Mouse (Mus musculus) neural tube, embryonic 14.5 days (tissue): ENCODE data around the gene Prdm16. TPM values are rescaled to one million over a fixed set of nuclear protein-coding genes. Genes with fewer than 3 reads are reported as not detected.
A peak's percentile ranks its signal among the peaks of the same experiment; 100 is the strongest.

ENCODE experiments used
- ATAC-seq: fragments of 200-750 bp; cut with Nextera tagmentation; 2 replicates; pipeline ENCODE4 v1.8.0; 2017; ENCODE audit warnings: low read depth, mild to moderate bottlenecking, moderate TSS enrichment, moderate library complexity
- H3K27ac ChIP-seq: fragments of 300-500 bp; sonication (generic); 2 replicates; pipeline ENCODE4 v1.5.1; 2014; ENCODE audit warnings: low read depth, mild to moderate bottlenecking, control low read depth, low read length, moderate library complexity, mixed read lengths
- H3K27me3 ChIP-seq: fragments of 300-500 bp; sonication (generic); 2 replicates; pipeline ENCODE4 v1.6.1; 2014; ENCODE audit warnings: low read length; ENCODE audit not compliant: control insufficient read depth, insufficient read depth
- H3K36me3 ChIP-seq: fragments of 300-500 bp; sonication (generic); 2 replicates; pipeline ENCODE4 v1.6.1; 2014; ENCODE audit warnings: low read length, mixed read lengths; ENCODE audit not compliant: control insufficient read depth, insufficient read depth
- H3K4me1 ChIP-seq: fragments of 300-500 bp; sonication (generic); 2 replicates; pipeline ENCODE4 v1.6.1; 2014; ENCODE audit warnings: low read length; ENCODE audit not compliant: control insufficient read depth, insufficient read depth
- H3K4me2 ChIP-seq: fragments of 300-500 bp; sonication (generic); 2 replicates; pipeline ENCODE4 v1.6.1; 2014; ENCODE audit warnings: mild to moderate bottlenecking, low read depth, low read length, control low read depth
- H3K4me3 ChIP-seq: fragments of 300-500 bp; sonication (generic); 2 replicates; pipeline ENCODE4 v1.5.1; 2014; ENCODE audit warnings: low read depth, low read length, control low read depth, mixed read lengths
- H3K9ac ChIP-seq: fragments of 300-500 bp; sonication (generic); replicated peaks from 2 replicates; pipeline ENCODE4 v1.6.1; 2014; ENCODE audit warnings: low read depth, mild to moderate bottlenecking, control low read depth, low read length, mixed read lengths
- H3K9me3 ChIP-seq: fragments of 300-500 bp; sonication (generic); 2 replicates; pipeline ENCODE4 v1.6.1; 2016; ENCODE audit warnings: low read length; ENCODE audit not compliant: control insufficient read depth
- WGBS: fragments of 180-500 bp; shearing (Covaris S2); extraction: QIAGEN DNeasy Blood & Tissue Kit; methylation state at CpG from one replicate; pipeline ENCODE4 v1.1.7; 2014; 5-methylcytosine and 5-hydroxymethylcytosine counted together
- polyA plus RNA-seq: library from polyadenylated mRNA; unstranded; fragments of >200 nt; fragmentation: Nextera tagmentation; extraction: Ambion mirVana; gene quantifications from 2 replicates; pipeline ENCODE4 v1.2.1, GENCODE M21; 2014

Gene Prdm16
- polyA plus RNA-seq, 1 experiment from 2014 or later: 4.6 TPM

- WGBS: 11% methylated on average over 10 of the region's 10 CpGs
- no peaks in the 10 kb centered on the region for H3K9me3 ChIP-seq
- peaks cover 20% of the 10 kb centered on the region for H3K4me1 ChIP-seq
- H3K4me3 ChIP-seq: no peak overlapping the region
- H3K27ac ChIP-seq: peak overlapping the region; percentile 13; the same call in 1 of the 2 replicates
- H3K27me3 ChIP-seq: no peaks in the 10 kb centered on the region
- H3K4me2 ChIP-seq: no peak overlapping the region
- ATAC-seq: peak; percentile 53
- no peaks in the 10 kb centered on the region for H3K36me3 ChIP-seq
- no peak overlapping the region for H3K9ac ChIP-seq
These were observed 36.7 kb downstream of the Prdm16 start for GRCm38 (mm10) chr4:154599977-154600376.

- Histone ChIP-seq H3K4me3 (no peak overlapping the region), H3K36me3 (no peaks in the 10 kb centered on the region), H3K4me2 (no peak overlapping the region), H3K4me1 (peaks cover 31% of the 10 kb centered on the region), H3K9ac (no peak overlapping the region), H3K27ac (no peak overlapping the region), H3K27me3 (no peaks in the 10 kb centered on the region), H3K9me3 (no peaks in the 10 kb centered on the region)
- no peak for ATAC-seq
- WGBS: 63% methylated on average over 7 of the region's 7 CpGs
These were observed 38.3 kb downstream of the Prdm16 start for GRCm38 (mm10) chr4:154598357-154598756.

DNA sequence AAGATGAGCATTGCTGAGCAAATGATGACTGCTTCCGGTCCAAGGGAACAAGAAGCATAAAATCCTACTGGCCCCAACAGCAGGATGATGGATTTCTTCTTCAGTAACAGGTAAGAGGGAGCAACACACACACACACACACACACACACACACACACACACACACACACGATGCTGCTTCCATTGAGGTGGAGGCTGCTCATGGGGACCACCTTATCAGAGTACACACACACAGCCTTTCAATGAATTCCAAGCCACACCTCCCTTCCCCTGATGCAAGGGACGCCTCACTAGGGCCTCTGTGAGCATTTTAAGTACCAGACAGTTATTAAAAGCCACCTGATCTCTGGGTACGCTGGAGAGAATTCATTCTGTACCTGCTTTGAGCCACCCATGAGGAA, 39.9 kb downstream of the Prdm16 start:
- no peak for ATAC-seq
- H3K9me3 ChIP-seq: no peaks in the 10 kb centered on the region
- no peak overlapping the region for H3K4me2 ChIP-seq
- no peak overlapping the region for H3K4me3 ChIP-seq
- H3K4me1 ChIP-seq: peaks cover 35% of the 10 kb centered on the region
- H3K9ac ChIP-seq: no peak overlapping the region
- WGBS: 58% methylated on average over 4 of the region's 4 CpGs
- peaks cover 3% of the 10 kb centered on the region; the same call in 1 of the 2 replicates for H3K27me3 ChIP-seq
- H3K27ac ChIP-seq: no peak overlapping the region
- H3K36me3 ChIP-seq: no peaks in the 10 kb centered on the region

DNA sequence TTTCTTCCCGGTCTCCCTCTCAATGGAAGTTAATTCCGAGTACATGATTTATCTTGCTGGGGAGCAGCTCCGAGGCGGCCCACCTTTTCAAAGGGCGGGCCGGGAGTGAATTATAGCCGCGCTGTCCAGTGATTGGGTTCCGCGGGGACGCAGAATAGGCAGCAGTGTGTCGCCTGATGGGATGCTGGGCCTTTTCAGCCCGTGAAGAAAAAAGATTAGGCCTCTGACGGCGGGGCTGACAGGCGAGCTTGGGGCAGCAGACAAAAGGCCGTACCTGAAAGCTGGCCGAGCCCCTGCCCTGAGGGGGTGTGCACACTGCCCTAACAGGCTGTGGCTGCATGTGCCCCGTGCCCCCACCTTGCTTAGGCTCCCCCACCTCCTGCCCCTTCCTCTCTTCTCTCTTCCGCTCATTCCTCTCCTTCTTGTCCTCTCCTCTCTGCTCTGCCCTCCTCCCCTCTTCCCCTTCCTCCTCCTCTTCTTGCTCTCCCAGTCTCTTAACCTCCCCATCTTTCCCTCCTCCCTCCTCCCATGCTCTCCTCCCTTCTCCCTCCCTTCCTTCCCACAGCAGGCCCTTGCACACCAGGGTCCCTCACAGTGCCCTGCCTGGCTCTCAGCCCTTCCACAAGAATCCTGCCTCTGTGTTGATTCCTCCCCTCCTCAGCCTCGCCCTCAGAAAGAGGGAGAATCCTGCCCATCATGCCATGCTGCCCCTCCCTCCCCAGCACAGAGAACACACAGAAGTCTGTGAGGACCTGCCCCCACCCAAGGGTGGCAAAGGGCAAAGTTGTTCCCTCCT, 41.7 kb downstream of the Prdm16 start:
- Histone ChIP-seq H3K4me3 (no peak overlapping the region), H3K27me3 (peaks cover 3% of the 10 kb centered on the region; the same call in 1 of the 2 replicates), H3K4me2 (peak overlapping the region; percentile 14; the same call in 1 of the 2 replicates), H3K9me3 (no peaks in the 10 kb centered on the region), H3K36me3 (no peaks in the 10 kb centered on the region), H3K9ac (0 out of 2 replicates have a peak overlapping the region, but pooled peaks have one; percentile 29), H3K4me1 (peaks cover 31% of the 10 kb centered on the region), H3K27ac (peak overlapping the region; percentile 63)
- ATAC-seq: peak; percentile 63
- WGBS: 5% methylated on average over 20 of the region's 21 CpGs

GRCm38 (mm10) chr4:154594116-154594760, 42.4 kb downstream of the Prdm16 start:
- H3K9me3 ChIP-seq: no peaks in the 10 kb centered on the region
- no peak for ATAC-seq
- no peak overlapping the region for H3K4me3 ChIP-seq
- WGBS: 20% methylated on average over 17 of the region's 17 CpGs
- peaks cover 3% of the 10 kb centered on the region; the same call in 1 of the 2 replicates for H3K27me3 ChIP-seq
- peak overlapping the region; percentile 14; the same call in 1 of the 2 replicates for H3K4me2 ChIP-seq
- peaks cover 26% of the 10 kb centered on the region; the same call in 1 of the 2 replicates for H3K4me1 ChIP-seq
- H3K9ac ChIP-seq: 0 out of 2 replicates have a peak overlapping the region, but pooled peaks have one; percentile 11
- H3K36me3 ChIP-seq: no peaks in the 10 kb centered on the region
- peak overlapping the region; percentile 63 for H3K27ac ChIP-seq

DNA sequence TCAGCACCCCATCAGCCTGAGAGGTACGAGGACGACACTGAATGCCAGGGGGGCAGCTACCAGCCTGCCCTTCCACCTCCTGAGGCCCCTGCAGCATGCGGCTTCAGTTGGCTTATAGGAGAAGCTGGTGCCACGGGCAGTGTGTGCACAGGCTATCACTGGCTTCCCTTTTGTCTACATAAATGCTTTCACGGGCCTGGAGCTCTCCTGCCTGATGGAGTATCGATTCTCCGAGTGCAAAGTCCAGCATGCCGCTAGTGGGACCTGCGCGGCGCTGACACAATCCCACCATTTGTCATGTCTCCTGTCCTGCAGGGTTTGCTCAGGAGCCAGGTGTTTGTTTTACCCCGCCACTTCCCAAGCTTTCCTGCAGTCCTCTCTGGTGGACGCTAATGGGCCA, 44.1 kb downstream of the Prdm16 start:
- Histone ChIP-seq H3K4me3 (no peak overlapping the region), H3K9me3 (no peaks in the 10 kb centered on the region), H3K27me3 (peaks cover 3% of the 10 kb centered on the region; the same call in 1 of the 2 replicates), H3K4me2 (no peak overlapping the region), H3K36me3 (no peaks in the 10 kb centered on the region), H3K27ac (no peak overlapping the region), H3K4me1 (0 out of 2 replicates have a peak, but pooled peaks cover 21% of the 10 kb centered on the region), H3K9ac (no peak overlapping the region)
- ATAC-seq: no peak
- 45% methylated on average over 13 of the region's 13 CpGs for WGBS

GRCm38 (mm10) chr4:154590910-154591309, 45.8 kb downstream of the Prdm16 start:
- H3K27me3 ChIP-seq: peaks cover 3% of the 10 kb centered on the region; the same call in 1 of the 2 replicates
- H3K4me1 ChIP-seq: peaks cover 24% of the 10 kb centered on the region; the same call in 1 of the 2 replicates
- 58% methylated on average over 9 of the region's 11 CpGs for WGBS
- H3K4me3 ChIP-seq: no peak overlapping the region
- H3K36me3 ChIP-seq: no peaks in the 10 kb centered on the region
- H3K27ac ChIP-seq: no peak overlapping the region
- no peaks in the 10 kb centered on the region for H3K9me3 ChIP-seq
- H3K4me2 ChIP-seq: no peak overlapping the region
- no peak for ATAC-seq
- no peak overlapping the region for H3K9ac ChIP-seq

- no peak overlapping the region for H3K9ac ChIP-seq
- 78% methylated on average over 11 of the region's 11 CpGs for WGBS
- H3K27ac ChIP-seq: no peak overlapping the region
- ATAC-seq: no peak
- H3K4me3 ChIP-seq: no peak overlapping the region
- peaks cover 6% of the 10 kb centered on the region for H3K4me1 ChIP-seq
- H3K27me3 ChIP-seq: no peaks in the 10 kb centered on the region
- no peaks in the 10 kb centered on the region for H3K36me3 ChIP-seq
- H3K4me2 ChIP-seq: no peak overlapping the region
- no peaks in the 10 kb centered on the region for H3K9me3 ChIP-seq
These were observed 50.3 kb downstream of the Prdm16 start for GRCm38 (mm10) chr4:154586334-154586733.

DNA sequence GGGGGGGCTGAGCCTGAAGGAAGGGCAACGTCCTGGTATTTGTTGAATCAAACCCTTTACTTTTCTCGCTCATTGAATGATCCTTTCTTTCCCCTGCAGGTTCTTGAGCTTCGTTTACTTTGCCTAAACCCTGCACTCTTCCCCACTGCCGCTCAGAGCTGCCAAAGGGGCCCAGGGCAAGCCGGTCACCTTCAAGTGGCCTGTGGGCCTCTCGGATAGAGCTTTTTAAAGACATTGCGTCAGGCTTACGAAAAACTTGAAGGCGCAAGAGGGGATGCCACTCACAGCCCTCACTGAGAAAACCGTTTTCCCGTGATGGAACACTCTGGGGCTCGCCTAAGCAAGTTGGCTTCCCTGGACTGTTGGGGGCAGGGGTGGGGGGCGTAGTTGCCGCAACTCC, 50.9 kb downstream of the Prdm16 start:
- no peaks in the 10 kb centered on the region for H3K27me3 ChIP-seq
- 69% methylated on average over 14 of the region's 14 CpGs for WGBS

More for the DNA sequence above, 50.9 kb downstream of the Prdm16 start:
- Histone ChIP-seq H3K4me1 (peaks cover 6% of the 10 kb centered on the region), H3K9ac (no peak overlapping the region), H3K4me3 (no peak overlapping the region), H3K27ac (no peak overlapping the region), H3K4me2 (no peak overlapping the region), H3K9me3 (no peaks in the 10 kb centered on the region), H3K36me3 (no peaks in the 10 kb centered on the region)
- no peak for ATAC-seq
